In genomic region chr2:59248806-59249205, GRCm38 (mm10) we compare ENCODE assay signal across 24 mouse cellular contexts.
DNase-seq lines count a peak whose midpoint lies in the region; ATAC-seq and TF ChIP-seq lines count a peak whose summit lies in the region.
"Had no signal": no experiment of that assay in that cellular context is flagged by ENCODE, and none has a peak within 500 bp of the region (broad histone marks: within the 10 kb centered on the region; RNA-seq: fewer than 3 reads in every experiment).

No protein-coding gene starts in this region.

- no peak overlapping the region for H3K4me3 ChIP-seq in intestine, postnatal 0 days (ENCODE audit: low read depth, low read length)
- no peak overlapping the region for H3K4me3 ChIP-seq in intestine, embryonic 15.5 days (replicated peaks)
- H3K4me3 ChIP-seq in myocyte: no peak overlapping the region
- H3K4me3 ChIP-seq: embryonic facial prominence, embryonic 10.5 days; embryonic facial prominence, embryonic 13.5 days; erythroblast, embryonic 14.5 days; forebrain, embryonic 12.5 days; forebrain, embryonic 15.5 days; hindbrain, embryonic 12.5 days; hindbrain, embryonic 15.5 days had no signal

- H3K27ac ChIP-seq in intestine, postnatal 0 days (ENCODE audit: low read depth, low read length): no peak overlapping the region
- no peak overlapping the region for H3K27ac ChIP-seq in intestine, embryonic 15.5 days
- H3K27ac ChIP-seq: embryonic facial prominence, embryonic 10.5 days; embryonic facial prominence, embryonic 13.5 days; forebrain, embryonic 12.5 days; forebrain, embryonic 15.5 days; hindbrain, embryonic 12.5 days; hindbrain, embryonic 15.5 days had no signal

- DNase-seq in 3T3-L1 (ENCODE audit: low read depth, low spot score): peak; percentile 46
- DNase-seq in Muller cell, postnatal 12 days (ENCODE audit: inconsistent ontology term): peak; percentile 85
- DNase-seq in kidney, adult 18-20 months: no peak
- DNase-seq in kidney, postnatal 14 days: no peak
- DNase-seq: adrenal gland, adult 8-10 months; adrenal gland, postnatal 25 days; cerebellum, adult 11-12 months; cerebellum, adult 8-10 months; cerebellum, postnatal 10 days; cerebellum, postnatal 36 days; embryo, embryonic 11 days; gastrocnemius, postnatal 25 days had no signal

- no peak overlapping the region for H3K4me2 ChIP-seq in intestine, postnatal 0 days (replicated peaks; ENCODE audit: low read depth)
- no peak overlapping the region for H3K4me2 ChIP-seq in intestine, embryonic 15.5 days (replicated peaks)
- no peak overlapping the region for H3K4me2 ChIP-seq in myocyte (ENCODE audit: low read depth)
- H3K4me2 ChIP-seq: embryonic facial prominence, embryonic 13.5 days; forebrain, embryonic 12.5 days; forebrain, embryonic 15.5 days; heart, embryonic 11.5 days; hindbrain, embryonic 12.5 days; hindbrain, embryonic 15.5 days had no signal

- TF ChIP-seq POLR2A in myocyte (IDR thresholded peaks at IDR 0.05; ENCODE audit: insufficient read length, low read depth): no peak

- H3K9me3 ChIP-seq in intestine, postnatal 0 days (ENCODE audit: control insufficient read depth): no peaks in the 10 kb centered on the region
- no peaks in the 10 kb centered on the region for H3K9me3 ChIP-seq in intestine, embryonic 15.5 days
- H3K9me3 ChIP-seq: embryonic facial prominence, embryonic 10.5 days; embryonic facial prominence, embryonic 13.5 days; forebrain, embryonic 12.5 days; forebrain, embryonic 15.5 days; hindbrain, embryonic 12.5 days; hindbrain, embryonic 15.5 days had no signal

- no peaks in the 10 kb centered on the region; the same call in 1 of the 2 replicates for H3K36me3 ChIP-seq in intestine, postnatal 0 days (ENCODE audit: control insufficient read depth, insufficient read depth)
- H3K36me3 ChIP-seq in intestine, embryonic 15.5 days: no peaks in the 10 kb centered on the region
- H3K36me3 ChIP-seq in myocyte (ENCODE audit: control insufficient read depth, insufficient read depth): no peaks in the 10 kb centered on the region
- H3K36me3 ChIP-seq: embryonic facial prominence, embryonic 13.5 days; forebrain, embryonic 12.5 days; forebrain, embryonic 15.5 days; hindbrain, embryonic 12.5 days; hindbrain, embryonic 15.5 days had no signal

- H3K79me2 ChIP-seq in myocyte (ENCODE audit: control insufficient read depth, insufficient read depth): peaks cover 18% of the 10 kb centered on the region

- no peak for TF ChIP-seq CTCF in intestine, postnatal 0 days (IDR thresholded peaks at IDR 0.05; ENCODE audit: low read depth)

- no peak overlapping the region for H3K9ac ChIP-seq in intestine, postnatal 0 days (ENCODE audit: low read depth, low read length)
- H3K9ac ChIP-seq in intestine, embryonic 15.5 days: no peak overlapping the region
- H3K9ac ChIP-seq: embryonic facial prominence, embryonic 13.5 days; forebrain, embryonic 12.5 days; forebrain, embryonic 15.5 days; hindbrain, embryonic 12.5 days; hindbrain, embryonic 15.5 days had no signal

- peak; percentile 72 for ATAC-seq in intestine, postnatal 0 days
- ATAC-seq in intestine, embryonic 15.5 days: no peak
- ATAC-seq: activated CD4-positive, CD25-positive, alpha-beta regulatory T cell, adult 4 months; forebrain, embryonic 15.5 days had no signal

- H3ac ChIP-seq in myocyte (ENCODE audit: control insufficient read depth, insufficient read length): no peak overlapping the region

- no peaks in the 10 kb centered on the region for H3K27me3 ChIP-seq in intestine, postnatal 0 days (replicated peaks; ENCODE audit: control insufficient read depth, insufficient read depth, low read length)
- H3K27me3 ChIP-seq in intestine, embryonic 15.5 days (replicated peaks): no peaks in the 10 kb centered on the region
- no peaks in the 10 kb centered on the region for H3K27me3 ChIP-seq in myocyte (ENCODE audit: control insufficient read depth, insufficient read depth, insufficient read length)
- H3K27me3 ChIP-seq: embryonic facial prominence, embryonic 13.5 days; forebrain, embryonic 12.5 days; forebrain, embryonic 15.5 days; hindbrain, embryonic 12.5 days; hindbrain, embryonic 15.5 days had no signal

- 54% methylated on average over 3 of the region's 3 CpGs for WGBS in intestine, postnatal 0 days
- 70% methylated on average over 3 of the region's 3 CpGs for WGBS in intestine, embryonic 15.5 days

- no peaks in the 10 kb centered on the region for H3K4me1 ChIP-seq in intestine, postnatal 0 days (replicated peaks; ENCODE audit: control insufficient read depth, insufficient read depth, low read length)
- no peaks in the 10 kb centered on the region for H3K4me1 ChIP-seq in intestine, embryonic 15.5 days (replicated peaks)
- H3K4me1 ChIP-seq: embryonic facial prominence, embryonic 10.5 days; embryonic facial prominence, embryonic 13.5 days; forebrain, embryonic 12.5 days; hindbrain, embryonic 12.5 days; hindbrain, embryonic 15.5 days had no signal

TF ChIP-seq in myocyte, 11 proteins besides CTCF, POLR2A, EP300 and RAD21:
- TF ChIP-seq REST (IDR thresholded peaks at IDR 0.05; ENCODE audit: insufficient read depth, insufficient read length) (no peak), MAX (IDR thresholded peaks at IDR 0.05; ENCODE audit: low read depth) (no peak), MYOG (IDR thresholded peaks at IDR 0.05; ENCODE audit: control insufficient read depth in 1 of 3, insufficient read depth in 1 of 3, insufficient read length in 2 of 3, low read depth in 2 of 3) (no peak), USF1 (IDR thresholded peaks at IDR 0.05; ENCODE audit: low read depth) (peak; percentile 14)

Comparison
In these comparisons a context has a peak if more than half of its experiments do, and no peak if none do; other contexts are left out.
1. DNase-seq: peak in 3T3-L1 (single experiment) and Muller cell, postnatal 12 days (single experiment); none in kidney, adult 18-20 months (single experiment) and kidney, postnatal 14 days (single experiment).